Mouse (Mus musculus) ES-Bruce4 (cell line): ENCODE measurements at regions not wholly inside any gene's neighbourhood (a gene's known extent, or its start where the extent isn't known, plus 50 kb on each side); places are given as distances from the start of the nearest gene placed in this dataset.

Source experiments
- CTCF ChIP-seq: IDR thresholded peaks from one replicate; pipeline ENCODE4 v1.8.1; 2011; ENCODE audit warnings: low read depth, low read length
- POLR2A ChIP-seq: IDR thresholded peaks from one replicate; pipeline ENCODE4 v1.8.1; 2011; ENCODE audit warnings: low read length; ENCODE audit not compliant: insufficient read depth

DNA sequence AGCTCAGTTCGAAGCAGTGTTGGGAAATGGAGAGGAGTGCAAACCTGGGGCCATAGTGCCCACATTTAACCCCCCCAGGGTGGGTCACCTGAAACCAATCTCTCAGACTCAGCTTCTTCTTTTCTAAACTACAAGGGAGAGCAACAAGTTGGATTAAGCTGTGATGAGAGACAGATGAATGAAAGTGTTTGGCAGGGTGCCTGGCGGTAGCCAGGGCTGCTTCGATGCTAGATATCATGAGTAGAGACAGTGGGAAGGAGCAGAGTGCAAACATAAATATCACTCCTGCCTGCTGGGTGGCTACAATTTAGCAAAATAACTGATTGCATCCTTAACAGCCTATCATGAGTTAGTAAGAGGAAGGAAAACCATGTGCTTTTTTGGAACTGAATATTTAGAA is 106.9 kb downstream of the Cldn17 start:
- no peak for TF ChIP-seq CTCF
- no peak for TF ChIP-seq POLR2A
